Mouse (Mus musculus): ENCODE measurements at regions not wholly inside any gene's neighbourhood (a gene's known extent, or its start where the extent isn't known, plus 50 kb on each side); places are given as distances from the start of the nearest gene placed in this dataset. TPM values are rescaled to one million over a fixed set of nuclear protein-coding genes. Genes with fewer than 3 reads are reported as not detected.

GRCm38 (mm10) chr8:44512876-44513275, 422.4 kb upstream of the Fat1 start:
- H3K27ac ChIP-seq (ENCODE audit: poor library complexity, severe bottlenecking), result no peak overlapping the region
- ATAC-seq (ENCODE audit: insufficient number of reproducible peaks, low FRiP score), result no peak
- H3K4me1 ChIP-seq (replicated peaks), result no peaks in the 10 kb centered on the region
- 83% methylated on average over 1 of the region's 1 CpGs for WGBS
- no peaks in the 10 kb centered on the region for H3K9me3 ChIP-seq (replicated peaks)
- no peak overlapping the region for H3K4me3 ChIP-seq
- no peaks in the 10 kb centered on the region for H3K36me3 ChIP-seq
- no peaks in the 10 kb centered on the region for H3K27me3 ChIP-seq (replicated peaks)
- no peak overlapping the region for H3K9ac ChIP-seq
- H3K4me2 ChIP-seq, result no peak overlapping the region

- Histone ChIP-seq H3K27ac (ENCODE audit: poor library complexity, severe bottlenecking) (peak overlapping the region; percentile 55), H3K4me2 (no peak overlapping the region), H3K4me3 (no peak overlapping the region), H3K9me3 (replicated peaks) (no peaks in the 10 kb centered on the region), H3K4me1 (replicated peaks) (peaks cover 15% of the 10 kb centered on the region), H3K27me3 (replicated peaks) (no peaks in the 10 kb centered on the region), H3K9ac (no peak overlapping the region), H3K36me3 (no peaks in the 10 kb centered on the region)
- ATAC-seq (ENCODE audit: insufficient number of reproducible peaks, low FRiP score), result peak; percentile 63
These were observed 409.3 kb upstream of the Fat1 start for GRCm38 (mm10) chr8:44525915-44526314.

DNA sequence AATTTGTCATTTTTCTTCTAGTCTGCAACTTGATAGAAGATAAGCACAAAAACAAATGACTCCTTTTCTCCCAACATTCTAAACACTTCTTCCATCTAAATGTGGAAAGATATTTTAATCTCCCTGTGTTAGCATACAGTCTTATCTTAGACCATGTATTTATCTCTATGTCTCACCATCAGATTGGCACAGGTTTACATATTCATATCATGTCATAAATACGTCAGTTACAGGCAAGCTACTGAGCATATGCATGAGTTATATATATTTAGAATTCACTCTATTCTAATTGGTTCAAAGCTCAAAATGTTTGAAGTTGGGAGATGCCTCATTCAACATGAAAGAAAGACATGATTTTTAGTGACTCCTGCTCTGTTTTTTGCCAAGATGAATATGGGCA, 405.6 kb upstream of the Fat1 start:
- H3K9ac ChIP-seq, result no peak overlapping the region
- no peaks in the 10 kb centered on the region for H3K36me3 ChIP-seq
- 72% methylated on average over 1 of the region's 1 CpGs for WGBS
- ATAC-seq (ENCODE audit: insufficient number of reproducible peaks, low FRiP score), result no peak
- no peaks in the 10 kb centered on the region for H3K27me3 ChIP-seq (replicated peaks)
- H3K4me3 ChIP-seq, result no peak overlapping the region
- peaks cover 15% of the 10 kb centered on the region for H3K4me1 ChIP-seq (replicated peaks)
- no peak overlapping the region for H3K4me2 ChIP-seq
- no peaks in the 10 kb centered on the region for H3K9me3 ChIP-seq (replicated peaks)
- no peak overlapping the region for H3K27ac ChIP-seq (ENCODE audit: poor library complexity, severe bottlenecking)

DNA sequence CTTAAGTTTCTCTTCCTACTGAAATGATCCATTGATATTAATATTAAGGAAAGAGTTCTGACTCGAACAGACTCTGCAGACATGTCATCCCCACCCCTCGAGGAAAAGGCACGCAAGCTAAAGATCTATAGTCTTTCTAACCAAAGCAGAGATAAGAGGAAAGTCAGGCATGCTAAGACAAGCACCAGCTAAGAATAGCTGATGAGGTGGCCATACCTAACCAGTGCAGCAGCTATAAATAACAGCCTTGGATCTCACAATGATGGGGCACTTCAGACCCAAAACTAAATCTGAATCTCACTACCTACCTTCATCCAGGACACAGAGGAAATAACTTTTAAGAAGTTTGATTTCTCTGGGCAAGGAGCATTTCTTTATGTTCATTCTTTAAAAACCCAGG, 386.4 kb upstream of the Fat1 start:
- H3K9me3 ChIP-seq (replicated peaks), result no peaks in the 10 kb centered on the region
- peak; percentile 51; the same call in 1 of the 2 replicates for ATAC-seq (ENCODE audit: insufficient number of reproducible peaks, low FRiP score)
- 0 out of 2 replicates have a peak overlapping the region, but pooled peaks have one; percentile 33 for H3K27ac ChIP-seq (ENCODE audit: poor library complexity, severe bottlenecking)
- no peaks in the 10 kb centered on the region for H3K27me3 ChIP-seq (replicated peaks)
- no peaks in the 10 kb centered on the region for H3K36me3 ChIP-seq
- no peaks in the 10 kb centered on the region for H3K4me1 ChIP-seq (replicated peaks)
- no peak overlapping the region for H3K9ac ChIP-seq
- 21% methylated on average over 3 of the region's 3 CpGs for WGBS
- H3K4me2 ChIP-seq, result no peak overlapping the region
- no peak overlapping the region for H3K4me3 ChIP-seq

DNA sequence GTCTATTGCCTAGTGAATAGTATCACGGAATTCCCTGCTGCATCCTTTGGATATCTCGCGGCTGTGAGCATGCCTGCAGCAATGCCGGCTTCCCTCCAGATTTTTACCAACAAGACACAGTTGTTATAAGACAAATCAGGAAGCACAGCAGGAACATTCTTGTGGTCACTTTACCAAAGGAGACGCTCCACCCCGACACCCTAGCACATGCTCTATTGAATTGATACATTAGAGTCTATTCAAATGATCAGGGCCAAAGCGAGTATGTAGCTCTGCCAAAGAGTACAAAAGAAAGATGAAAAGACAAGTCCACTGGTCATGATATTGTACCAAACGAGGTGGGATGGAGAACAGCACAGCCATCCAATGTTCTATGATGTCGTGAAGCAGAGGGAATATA, 376.1 kb upstream of the Fat1 start:
- Histone ChIP-seq H3K27me3 (replicated peaks) (no peaks in the 10 kb centered on the region), H3K27ac (ENCODE audit: poor library complexity, severe bottlenecking) (no peak overlapping the region), H3K9me3 (replicated peaks) (no peaks in the 10 kb centered on the region), H3K9ac (no peak overlapping the region), H3K4me2 (no peak overlapping the region), H3K36me3 (no peaks in the 10 kb centered on the region), H3K4me3 (no peak overlapping the region), H3K4me1 (replicated peaks) (no peaks in the 10 kb centered on the region)
- no peak for ATAC-seq (ENCODE audit: insufficient number of reproducible peaks, low FRiP score)
- 81% methylated on average over 9 of the region's 9 CpGs for WGBS

DNA sequence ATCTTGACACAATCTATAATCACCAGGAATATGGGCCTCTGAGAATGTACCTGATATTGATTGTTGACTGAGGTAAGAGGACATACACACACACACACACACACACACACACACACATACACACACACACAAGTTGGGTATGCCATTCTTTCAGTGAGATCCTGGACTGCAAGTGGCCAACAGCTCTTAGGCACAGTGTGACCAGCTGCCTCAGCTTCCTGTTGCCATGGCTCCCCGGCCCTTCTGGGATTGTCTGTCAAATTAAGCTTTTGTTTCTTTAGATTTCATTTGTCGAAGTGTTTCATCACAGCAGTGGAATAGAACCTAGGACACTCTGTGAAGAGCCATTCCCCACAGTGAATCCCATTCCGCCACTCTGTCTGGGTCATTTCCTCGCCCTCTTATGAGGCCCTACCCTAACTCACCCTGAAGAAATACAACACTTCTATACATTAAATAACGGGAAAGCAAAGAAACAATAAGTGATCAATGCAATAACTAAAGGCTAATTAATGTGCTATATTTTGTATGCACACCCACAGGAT, 358.9 kb upstream of the Fat1 start:
- Histone ChIP-seq H3K9me3 (replicated peaks) (no peaks in the 10 kb centered on the region), H3K27me3 (replicated peaks) (no peaks in the 10 kb centered on the region), H3K9ac (no peak overlapping the region), H3K36me3 (no peaks in the 10 kb centered on the region), H3K4me2 (no peak overlapping the region), H3K4me1 (replicated peaks) (no peaks in the 10 kb centered on the region), H3K4me3 (no peak overlapping the region), H3K27ac (ENCODE audit: poor library complexity, severe bottlenecking) (no peak overlapping the region)
- 70% methylated on average over 5 of the region's 5 CpGs for WGBS
- ATAC-seq (ENCODE audit: insufficient number of reproducible peaks, low FRiP score), result no peak

DNA sequence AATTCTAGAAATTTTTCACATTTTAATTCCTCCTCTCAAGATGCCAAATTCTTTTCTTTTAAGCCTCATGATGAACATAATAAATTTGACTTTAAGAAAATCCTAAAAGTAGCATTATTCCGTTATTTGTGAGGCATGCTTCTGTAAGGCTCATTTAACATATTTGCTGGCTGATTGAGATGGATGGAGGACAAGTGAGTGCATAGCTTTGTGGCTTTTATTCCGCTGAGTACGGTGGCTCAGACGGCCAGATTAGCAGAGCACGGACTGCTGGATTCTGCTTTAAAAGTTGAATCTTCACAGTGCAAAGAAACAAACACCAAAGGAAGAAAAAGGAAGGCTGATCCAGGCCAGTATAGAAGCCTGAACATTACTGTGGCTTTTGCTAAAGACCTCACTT, 358.3 kb upstream of the Fat1 start:
- no peak for ATAC-seq (ENCODE audit: insufficient number of reproducible peaks, low FRiP score)
- Histone ChIP-seq H3K27ac (ENCODE audit: poor library complexity, severe bottlenecking) (no peak overlapping the region), H3K4me3 (no peak overlapping the region), H3K4me2 (no peak overlapping the region), H3K4me1 (replicated peaks) (no peaks in the 10 kb centered on the region), H3K9me3 (replicated peaks) (no peaks in the 10 kb centered on the region), H3K9ac (no peak overlapping the region), H3K27me3 (replicated peaks) (no peaks in the 10 kb centered on the region), H3K36me3 (no peaks in the 10 kb centered on the region)
- 79% methylated on average over 5 of the region's 5 CpGs for WGBS

Small RNA genes in the stretch of these regions (microRNA-seq; reads per million reads assigned to microRNA genes)
- not detected for gene Gm26241
